Mouse (Mus musculus) frontal cortex, adult 2 months (tissue): ENCODE measurements around the gene Zbtb1. TPM values are rescaled to one million over a fixed set of nuclear protein-coding genes. Genes with fewer than 3 reads are reported as not detected.

Source experiments
- DNase-seq, 2 experiments: peaks; one replicate each; pipeline ENCODE4 v3.0.0; 2022; ENCODE audit warnings: low spot score in 1 of 2; ENCODE audit errors: extremely low spot score in 1 of 2
- polyA plus RNA-seq: library from polyadenylated mRNA; depleted of rRNA; stranded (reverse); fragments of >200 nt; gene quantifications from 2 replicates; pipeline ENCODE4 v1.2.3, GENCODE M21; 2012; rRNA removed

Zbtb1 gene
- 3.7 and 3.9 TPM in 2 replicates for polyA plus RNA-seq

- DNase-seq: peak; percentile 69 to 80
These were observed at the start of gene Zbtb1 for GRCm38 (mm10) chr12:76369978-76370830. TSS of gene Zbtb1 (plus strand) at chr12:76370266.

GRCm38 (mm10) chr12:76324679-76325431, 45.2 kb upstream of the Zbtb1 start, which contains the start of gene Akap5:
TSS of gene Akap5 (plus strand) at chr12:76324891.
- peak in 1 of 2 experiments; percentile 65 for DNase-seq

- DNase-seq: peak in 1 of 2 experiments; percentile 73
These were observed 43.4 kb upstream of the Zbtb1 start for GRCm38 (mm10) chr12:76326437-76327220.

- no peak for DNase-seq
These were observed 41.3 kb upstream of the Zbtb1 start for GRCm38 (mm10) chr12:76328567-76329354.

GRCm38 (mm10) chr12:76333688-76334087, 36.4 kb upstream of the Zbtb1 start:
- DNase-seq: no peak

GRCm38 (mm10) chr12:76335641-76336040, 34.4 kb upstream of the Zbtb1 start:
- DNase-seq: no peak

GRCm38 (mm10) chr12:76336111-76336965, 33.7 kb upstream of the Zbtb1 start:
- no peak for DNase-seq

GRCm38 (mm10) chr12:76341080-76341479, 29.0 kb upstream of the Zbtb1 start:
- DNase-seq: peak in 1 of 2 experiments; percentile 90

- DNase-seq: no peak
These were observed 24.2 kb upstream of the Zbtb1 start for GRCm38 (mm10) chr12:76345759-76346455.

- DNase-seq: no peak
These were observed 20.3 kb upstream of the Zbtb1 start for GRCm38 (mm10) chr12:76349680-76350220.

GRCm38 (mm10) chr12:76360868-76361267, 9.2 kb upstream of the Zbtb1 start:
- DNase-seq: no peak

- no peak for DNase-seq
These were observed 8.4 kb upstream of the Zbtb1 start for GRCm38 (mm10) chr12:76361405-76362302.

GRCm38 (mm10) chr12:76362303-76362676, 7.8 kb upstream of the Zbtb1 start:
- no peak for DNase-seq

- no peak for DNase-seq
These were observed 3.8 kb upstream of the Zbtb1 start for GRCm38 (mm10) chr12:76366276-76366675.

GRCm38 (mm10) chr12:76367096-76367995, 2.7 kb upstream of the Zbtb1 start:
- DNase-seq: peak in 1 of 2 experiments; percentile 23

- DNase-seq: no peak
These were observed 1.8 kb upstream of the Zbtb1 start for GRCm38 (mm10) chr12:76368201-76368789.
